Mouse (Mus musculus) neural tube, embryonic 10.5 days (tissue): Measurements from ENCODE around the gene Gps1.
A peak's percentile ranks its signal among the peaks of the same experiment; 100 is the strongest.
"Not testable (repeated sequence)": the region's sequence is repeated elsewhere in the genome, so short reads cannot be mapped to it uniquely, and the experiment has no call there.

Source experiments
- DNase-seq: peaks from one replicate; pipeline ENCODE4 v3.0.0-alpha.2; 2017; ENCODE audit warnings: low spot score; ENCODE audit errors: extremely low spot score

Gps1 gene

DNA sequence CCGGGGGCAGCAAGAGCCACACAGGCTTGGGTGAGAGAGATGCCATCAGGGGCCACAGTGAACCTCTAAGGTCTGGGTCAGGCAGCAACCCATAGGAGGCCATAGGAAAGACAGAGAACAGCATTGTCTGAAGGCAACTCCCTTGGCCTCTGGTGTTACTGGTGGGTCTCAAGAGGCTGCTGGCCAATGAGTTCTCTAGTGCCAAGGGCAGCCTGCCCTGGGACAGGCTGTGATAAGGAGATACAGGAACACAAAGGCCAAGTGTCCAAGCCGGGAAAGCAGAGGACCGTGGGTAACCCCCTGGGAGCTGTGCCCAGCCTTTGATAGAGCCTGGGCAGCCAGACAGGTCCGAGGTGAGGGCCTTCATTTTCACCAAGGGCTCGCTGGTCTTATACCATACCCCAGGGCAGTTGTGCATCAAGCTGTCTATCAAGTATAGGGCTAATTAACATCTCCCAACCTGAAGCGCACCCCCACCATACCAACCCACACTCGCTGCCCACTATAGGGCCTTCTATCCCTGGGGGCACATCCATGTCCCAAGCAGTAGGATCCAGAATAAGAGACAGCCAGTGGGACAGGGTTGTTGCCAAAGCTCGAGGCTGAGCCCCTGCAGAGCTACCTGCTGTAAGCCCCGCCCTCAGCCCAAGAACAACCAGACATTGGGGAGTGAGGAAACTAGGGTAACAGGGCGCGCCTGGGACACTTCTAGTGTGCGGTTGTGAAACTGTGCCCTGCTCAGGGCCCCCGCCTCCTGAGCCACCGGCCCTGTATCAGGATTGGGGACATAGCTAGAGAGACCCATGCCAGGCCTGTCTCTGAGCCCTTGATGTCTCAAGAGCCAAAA is 37.2 kb downstream of the Gps1 start:
- DNase-seq, result no peak

DNA sequence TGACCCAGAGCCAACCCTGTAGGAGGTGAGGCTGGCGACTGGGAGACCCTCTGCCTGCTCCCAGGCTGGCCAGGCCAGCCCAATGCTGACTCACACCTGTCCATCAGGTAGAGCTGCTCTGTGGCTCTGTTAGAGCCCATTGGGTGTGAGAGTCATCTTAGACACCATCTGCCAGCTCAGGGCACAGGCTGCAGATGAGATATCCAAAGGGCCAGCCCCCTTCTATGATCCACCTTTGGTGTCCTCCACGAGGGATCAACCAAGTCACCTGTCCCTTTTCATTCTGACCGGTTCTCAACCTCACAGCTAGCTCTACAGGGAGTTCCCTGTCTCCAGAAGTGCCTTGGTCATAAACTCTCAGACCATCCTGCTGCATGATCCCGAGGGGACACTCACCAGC is 38.2 kb downstream of the Gps1 start:
- DNase-seq, result no peak

DNA sequence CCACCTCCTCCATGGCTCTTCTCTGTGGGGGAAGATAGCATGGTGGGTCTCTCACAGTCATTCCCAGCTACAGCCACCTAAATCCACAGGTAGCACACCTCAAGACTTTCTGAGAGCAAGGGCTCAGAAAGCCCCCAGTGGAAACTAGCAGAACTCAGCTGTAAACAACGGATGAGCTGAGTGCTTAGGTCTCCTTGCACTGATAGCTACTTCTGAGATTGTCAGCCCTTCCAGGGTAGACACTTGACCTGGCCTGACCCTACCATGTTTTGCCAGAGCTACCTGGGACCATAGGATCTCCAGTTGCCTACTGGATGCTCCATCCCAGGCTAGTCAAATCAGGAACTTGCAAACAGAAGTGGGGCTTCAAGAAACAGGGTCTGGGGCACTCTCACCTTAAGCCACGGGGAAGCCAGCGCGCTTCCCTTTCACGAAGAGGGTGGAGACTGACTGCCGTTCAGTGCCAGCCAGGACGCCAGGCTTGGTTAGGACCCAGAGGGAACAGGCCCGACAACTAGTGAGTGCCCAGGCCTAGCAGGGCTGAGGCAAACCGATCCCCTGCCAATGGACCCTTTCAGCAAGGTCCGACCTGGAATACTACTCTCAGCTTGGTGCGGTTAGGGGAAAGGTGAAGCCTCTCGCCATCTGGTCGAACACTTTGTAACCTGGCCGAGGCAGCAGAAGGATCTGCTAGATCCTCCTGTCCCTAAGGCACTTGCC is 38.9 kb downstream of the Gps1 start:
- no peak for DNase-seq

DNA sequence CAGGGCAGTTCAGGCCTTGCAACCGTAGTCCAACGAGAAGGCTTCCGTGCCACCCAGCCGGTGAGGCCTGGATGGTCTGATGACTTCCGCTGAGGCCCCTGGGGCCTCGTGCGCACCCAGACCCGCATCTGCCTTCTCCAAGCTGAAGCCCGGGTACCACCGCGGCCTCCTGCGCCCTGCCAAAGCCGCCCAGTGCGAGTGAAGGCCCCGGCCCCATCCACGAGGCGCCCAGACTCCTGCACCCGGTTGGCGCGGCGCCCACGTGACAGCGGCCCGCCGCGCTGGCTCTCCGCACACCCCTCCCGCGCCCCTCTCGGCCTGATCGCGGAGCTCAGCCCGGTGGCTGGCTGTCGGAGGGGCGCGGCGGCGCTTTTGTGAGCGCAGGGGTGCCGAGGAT is 39.5 kb downstream of the Gps1 start:
- DNase-seq, result no peak

DNA sequence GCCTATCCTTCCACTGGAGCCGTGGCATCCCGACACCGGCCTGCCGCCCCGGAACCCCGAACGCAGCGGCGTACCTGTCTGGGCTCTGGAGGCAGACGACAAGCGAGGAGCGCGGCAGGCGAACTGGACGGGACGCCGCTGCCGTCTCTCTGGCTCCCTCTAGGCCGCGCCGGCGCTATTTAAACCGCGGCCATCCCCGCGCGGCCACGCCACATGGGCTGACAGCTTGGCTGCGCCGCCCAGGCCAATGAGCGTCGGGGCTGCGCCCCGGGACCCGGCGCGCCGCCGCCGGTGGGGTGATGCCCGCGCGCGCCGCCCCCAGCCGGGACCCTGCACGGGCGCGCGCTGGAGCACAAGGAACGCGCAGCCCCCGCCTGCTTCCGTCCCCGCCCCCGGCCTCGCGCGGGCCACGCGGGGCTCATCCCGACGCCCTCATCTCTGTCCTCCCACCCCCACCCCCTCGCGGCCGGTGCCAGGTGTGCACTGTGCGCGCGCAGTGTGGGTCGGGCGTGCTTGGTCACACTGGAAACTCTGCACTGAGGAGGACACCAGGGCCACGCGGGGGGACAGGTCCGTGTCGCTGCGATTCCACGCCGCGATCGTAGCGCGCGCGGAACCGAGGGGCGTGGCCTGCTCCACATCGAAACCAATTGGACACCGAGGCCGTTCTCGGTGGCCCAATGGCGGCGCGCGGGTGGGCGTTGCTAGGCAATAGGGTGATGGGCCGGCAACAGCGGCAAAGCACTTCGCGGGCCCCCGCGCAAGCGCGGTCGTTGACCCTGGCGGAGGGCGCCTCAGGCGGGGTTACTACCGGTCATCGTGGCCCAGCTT is 40.1 kb downstream of the Gps1 start, which contains the start of gene Fasn:
Gene Fasn (minus strand): TSS at position 592 of the 831 bp plus-strand sequence.
- peak; percentile 99 for DNase-seq

DNA sequence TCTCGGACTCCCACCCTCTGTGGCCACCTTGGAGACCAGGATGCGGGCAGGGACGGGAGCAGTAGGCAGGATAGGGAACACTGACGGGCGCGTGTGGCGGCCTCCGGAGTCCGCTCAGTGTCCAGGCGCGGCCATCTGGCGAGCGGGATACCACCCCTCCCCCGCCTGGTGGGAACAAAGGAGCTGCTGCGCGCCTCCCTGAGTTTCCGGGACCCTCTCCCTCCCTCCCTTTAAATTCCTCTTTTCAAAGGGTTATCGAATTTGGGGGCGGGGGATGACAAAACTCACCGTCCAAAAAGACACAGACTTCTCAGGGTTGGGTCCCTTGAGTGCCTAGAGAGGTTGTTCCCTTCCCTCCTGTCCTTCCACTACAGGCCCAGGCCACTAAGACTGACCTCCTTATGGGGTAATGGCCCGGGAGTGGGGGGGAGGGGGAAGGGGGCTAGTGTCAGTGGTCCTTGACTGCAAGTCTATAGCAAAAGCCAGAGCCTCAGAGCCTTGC is 40.8 kb downstream of the Gps1 start:
- DNase-seq, result no peak

DNA sequence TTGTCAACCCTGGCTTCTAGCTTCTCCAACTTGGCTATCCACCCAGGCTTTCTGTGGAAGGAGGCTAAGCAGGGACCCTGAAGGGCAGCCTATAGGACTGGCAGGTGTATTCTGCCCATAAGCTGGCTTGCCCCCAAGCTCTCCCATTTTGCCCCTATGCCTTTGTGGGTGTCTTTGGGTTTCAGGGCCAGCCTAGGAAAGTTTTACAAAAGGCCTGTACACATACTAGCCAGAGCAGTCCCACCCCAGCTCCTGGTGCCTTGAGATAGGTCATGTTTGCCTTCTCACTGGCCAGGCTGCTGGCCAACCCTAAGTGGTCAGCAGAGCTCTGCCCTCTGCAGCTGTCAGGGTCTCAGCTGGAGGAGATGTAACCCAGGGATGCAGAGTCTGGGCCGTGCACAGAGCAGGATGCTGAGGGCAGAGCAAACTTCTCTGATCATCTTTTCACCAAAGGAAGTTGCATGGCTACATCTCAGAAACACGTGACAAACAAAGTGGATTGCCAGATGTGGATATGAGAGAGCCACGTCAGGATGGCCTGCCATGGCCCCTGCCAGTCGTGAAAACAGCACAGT is 41.3 kb downstream of the Gps1 start:
- DNase-seq, result no peak

DNA sequence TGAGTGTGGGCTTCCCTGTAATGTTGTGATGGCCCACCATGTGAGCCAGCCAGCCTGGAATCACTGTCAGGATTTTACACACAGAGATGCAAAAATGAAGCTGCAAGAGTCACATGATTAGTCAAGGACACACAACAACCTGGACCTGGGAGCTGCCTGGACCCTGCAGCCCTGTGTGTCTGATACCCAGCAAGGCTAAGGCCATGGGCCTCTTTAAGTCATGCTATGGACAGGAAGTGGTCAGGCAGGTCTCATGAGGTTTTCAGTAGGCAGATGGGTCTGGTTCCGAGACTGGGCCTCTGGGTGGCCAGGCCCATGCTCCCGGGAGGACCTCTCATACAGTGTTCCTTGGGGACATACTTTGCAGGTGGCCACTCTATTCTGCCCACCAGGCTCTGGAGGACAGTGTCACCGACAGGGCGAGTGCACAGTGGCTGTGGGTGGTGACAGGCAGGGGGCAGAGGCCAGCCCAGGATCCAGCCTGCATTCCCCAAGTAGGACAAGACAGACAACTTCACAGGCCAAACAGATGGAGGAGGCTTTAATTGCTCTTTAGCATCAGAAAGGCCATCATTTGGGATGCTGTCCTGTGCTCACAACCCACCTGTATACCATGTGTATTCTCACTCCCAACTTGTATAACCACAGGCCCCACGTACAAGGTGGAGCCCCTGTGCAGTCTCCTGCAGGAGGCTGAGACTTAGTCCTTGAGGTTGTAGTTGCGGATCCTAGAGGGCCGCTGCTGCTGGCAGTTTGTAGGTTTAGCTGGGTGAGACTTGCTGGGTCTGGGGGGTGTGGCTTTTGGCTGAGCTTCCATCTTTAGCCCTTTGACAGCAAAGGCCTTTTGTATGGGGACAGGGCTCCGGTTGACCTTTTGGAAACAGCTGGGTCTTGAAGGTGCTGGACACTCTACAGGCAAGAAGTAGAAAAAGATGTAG is 42.2 kb downstream of the Gps1 start:
- DNase-seq, result no peak

DNA sequence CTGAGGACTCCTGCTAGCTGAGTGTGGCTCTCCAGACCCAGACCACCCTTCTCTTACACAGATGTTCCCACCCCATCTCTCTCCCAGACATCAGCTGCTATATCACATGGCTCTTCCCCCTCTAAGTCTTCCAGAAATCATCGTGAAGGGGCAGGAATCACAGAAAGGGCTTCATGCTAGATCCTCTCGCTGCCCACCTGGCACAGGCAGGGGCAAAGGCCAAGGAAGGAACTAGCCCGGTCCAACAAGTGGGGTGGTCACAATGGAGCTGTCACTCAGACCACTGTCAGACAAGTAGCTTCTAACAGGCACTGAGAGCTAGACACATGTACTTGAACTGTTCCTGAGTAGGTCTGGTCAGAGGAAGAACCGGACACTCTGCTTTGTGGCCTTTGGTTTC is 44.3 kb downstream of the Gps1 start:
- DNase-seq, result no peak

DNA sequence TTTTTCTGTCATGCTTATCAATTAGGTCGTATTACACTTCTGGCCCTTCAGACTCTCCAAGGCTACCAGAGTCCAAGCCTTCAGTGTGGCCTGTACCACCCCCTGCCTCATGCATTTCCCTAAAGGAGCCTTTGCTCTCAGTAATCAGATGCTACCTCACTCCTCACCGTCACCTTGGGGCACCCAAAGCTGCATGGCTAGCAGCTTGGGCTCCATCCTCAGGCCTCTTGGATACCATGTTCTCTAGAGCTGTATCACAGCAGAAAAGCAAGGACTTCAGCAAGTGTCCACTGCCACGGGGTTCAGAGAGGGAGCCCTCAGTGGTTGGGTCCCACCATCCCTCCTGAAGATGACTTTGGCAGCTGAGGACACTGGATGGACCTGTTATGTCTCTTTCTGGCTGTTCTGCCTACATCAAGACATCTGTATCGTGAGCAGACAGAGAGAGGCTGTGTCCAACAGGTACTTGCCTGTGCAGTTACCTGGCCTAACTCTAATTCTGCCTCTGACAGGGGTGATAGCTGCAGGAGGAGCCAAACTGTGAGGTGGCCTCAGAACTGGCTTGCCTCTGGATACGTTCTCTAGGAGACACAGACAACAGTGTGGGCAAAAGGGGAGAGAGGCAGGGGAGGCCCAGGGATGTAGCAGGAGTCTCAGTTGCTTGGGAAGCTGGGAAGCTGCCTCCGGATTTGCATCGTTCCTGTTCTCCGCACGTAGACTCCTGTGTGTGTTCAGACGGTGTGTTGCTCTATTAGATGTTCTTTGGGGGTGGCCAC is 45.9 kb downstream of the Gps1 start:
- DNase-seq, result no peak

DNA sequence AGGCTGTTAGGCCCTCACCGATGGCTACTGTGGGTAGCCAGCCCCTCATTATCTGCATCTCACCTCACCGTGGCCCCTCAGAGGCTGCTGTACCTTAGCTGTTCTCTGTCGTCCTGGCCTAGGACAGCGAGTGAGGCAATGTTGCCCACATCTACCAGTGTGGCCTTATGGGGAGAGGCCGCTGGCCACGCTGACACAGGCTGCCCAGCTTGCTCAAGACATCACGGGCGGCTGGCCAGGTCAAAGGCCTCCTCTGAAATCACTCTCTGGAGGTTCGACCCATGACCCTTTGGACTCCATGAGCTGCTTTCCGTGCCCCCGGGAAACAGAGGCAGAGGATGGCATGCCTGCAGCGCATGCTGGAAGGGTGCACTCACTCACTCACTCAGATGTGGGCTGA is 46.6 kb downstream of the Gps1 start:
- no peak for DNase-seq

DNA sequence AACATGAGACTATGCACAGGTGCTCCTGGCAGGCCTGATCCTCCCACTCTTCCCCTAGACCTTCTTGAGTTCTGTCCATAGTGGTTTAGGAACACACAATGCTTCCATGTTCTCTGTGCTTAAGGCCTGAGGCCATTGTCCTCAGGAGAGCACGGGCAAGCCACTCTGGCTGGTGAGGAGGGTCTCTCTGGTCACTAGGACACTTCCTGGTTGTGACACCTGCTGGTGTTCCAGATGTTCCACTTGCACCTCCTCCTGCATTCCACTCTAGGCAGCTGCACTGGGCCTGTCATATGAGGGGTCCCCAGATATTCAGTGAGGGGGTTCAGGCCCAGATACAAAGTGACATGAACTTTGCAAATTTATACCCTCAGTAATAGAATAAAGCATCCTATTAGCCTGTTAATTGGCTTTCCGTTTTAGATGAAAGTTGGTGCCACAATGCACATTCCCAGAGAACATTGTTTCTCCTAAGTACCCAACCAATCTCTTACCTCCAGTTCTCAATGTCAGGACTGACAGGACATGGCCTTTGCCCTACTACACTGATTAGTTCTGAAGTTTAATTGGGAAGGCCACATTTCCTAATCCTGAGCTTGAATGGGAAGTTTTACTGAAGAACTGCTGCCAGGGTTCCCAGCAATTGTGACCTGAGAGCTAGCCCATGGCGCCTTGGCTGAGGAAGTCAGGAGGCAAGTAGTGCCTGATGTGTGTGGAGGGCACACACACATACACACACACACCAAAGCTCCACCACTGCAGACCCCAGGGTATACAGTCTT is 47.8 kb downstream of the Gps1 start:
- no peak for DNase-seq

DNA sequence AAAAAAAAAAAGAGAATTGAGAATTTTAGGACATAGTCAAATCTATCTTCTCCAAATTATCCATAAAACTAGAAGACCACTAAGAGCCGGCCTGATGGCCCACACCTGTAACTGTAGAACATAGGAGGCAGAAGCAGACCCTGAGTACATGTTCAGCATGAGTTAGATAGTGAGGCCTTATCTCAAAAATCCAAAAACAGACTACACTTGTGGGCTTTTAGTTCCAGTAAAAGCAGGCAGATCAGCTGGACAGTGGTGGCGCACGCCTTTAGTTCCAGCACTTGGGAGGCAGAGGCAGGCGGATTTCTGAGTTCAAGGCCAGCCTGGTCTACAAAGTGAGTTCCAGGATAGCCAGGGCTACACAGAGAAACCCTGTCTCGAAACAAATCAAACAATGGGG is 48.9 kb downstream of the Gps1 start:
- DNase-seq, result not testable (repeated sequence)

DNA sequence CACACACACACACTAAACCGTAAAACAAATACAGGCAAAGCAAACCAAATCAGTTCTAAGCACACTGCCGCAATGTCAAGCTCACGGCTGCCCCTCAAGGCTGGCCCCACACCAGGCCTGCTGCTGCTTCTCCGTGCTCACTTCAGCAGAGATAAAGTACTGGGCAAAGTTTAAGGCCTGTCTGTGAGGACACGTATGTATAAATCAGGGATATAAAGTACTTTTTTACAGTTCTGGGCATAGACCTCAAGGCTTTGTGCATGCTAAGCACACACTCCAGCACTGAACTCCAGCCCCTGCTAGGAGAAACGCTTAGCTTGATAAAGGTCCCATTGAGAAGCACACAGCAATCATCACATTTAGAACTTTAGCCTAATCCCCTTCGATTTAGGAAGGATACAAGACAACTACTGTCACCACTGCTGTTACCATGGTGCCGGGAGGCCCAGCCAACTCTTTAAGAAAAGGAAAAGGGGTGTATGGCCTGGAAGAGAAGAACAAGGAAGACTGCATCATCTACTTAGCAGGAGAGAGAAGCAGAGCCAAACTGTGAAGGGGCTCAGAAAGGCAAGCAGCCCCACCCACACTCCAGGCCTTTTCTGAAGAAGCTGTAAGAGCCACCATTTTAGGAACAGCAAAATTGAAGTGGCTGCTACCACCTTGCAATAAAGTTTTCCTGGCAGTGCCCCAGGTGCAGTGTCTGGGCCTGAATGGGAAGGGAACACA is 49.6 kb downstream of the Gps1 start:
- DNase-seq, result no peak
